10 mouse cellular contexts compared by ENCODE assay signal in genomic region chr3:132948298-132948795, GRCm38 (mm10). TPM values are rescaled to one million over a fixed set of nuclear protein-coding genes. Genes with fewer than 3 reads are reported as not detected.
DNase-seq lines count a peak whose midpoint lies in the region; ATAC-seq and TF ChIP-seq lines count a peak whose summit lies in the region.
"Had no signal": no experiment of that assay in that cellular context is flagged by ENCODE, and none has a peak within 500 bp of the region (broad histone marks: within the 10 kb centered on the region; RNA-seq: fewer than 3 reads in every experiment).

No protein-coding gene starts in this region.

- no peak overlapping the region; the same call in 1 of the 2 replicates for H3K4me3 ChIP-seq in heart, embryonic 16.5 days (ENCODE audit: low read length)
- H3K4me3 ChIP-seq in cortical plate, adult 2 months (ENCODE audit: insufficient read depth, low read length): 0 out of 2 replicates have a peak overlapping the region, but pooled peaks have one; percentile 17
- no peak overlapping the region for H3K4me3 ChIP-seq in hindbrain, embryonic 11.5 days (ENCODE audit: low read depth, low read length)

- DNase-seq in heart, postnatal 4 days: no peak
- peak; percentile 25 for DNase-seq in hindbrain, embryonic 11.5 days (ENCODE audit: low spot score)
- no peak for DNase-seq in right cerebral cortex, postnatal 14 days
- no peak for DNase-seq in right cerebral cortex, postnatal 25 days
- DNase-seq in urinary bladder, adult 18-20 months (ENCODE audit: low spot score in 2 of 2): no peak
- DNase-seq: gastrocnemius, adult 2 months had no signal

- no peak for TF ChIP-seq CTCF in cortical plate, adult 2 months (IDR thresholded peaks at IDR 0.05; ENCODE audit: extremely low read depth, insufficient read depth, low read length)

- TF ChIP-seq POLR2A in cortical plate, adult 2 months (IDR thresholded peaks at IDR 0.05; ENCODE audit: extremely low read depth, insufficient read depth, low read length): no peak

- no peaks in the 10 kb centered on the region for H3K9me3 ChIP-seq in heart, embryonic 16.5 days (replicated peaks; ENCODE audit: control insufficient read depth, low read length)
- no peaks in the 10 kb centered on the region for H3K9me3 ChIP-seq in hindbrain, embryonic 11.5 days (ENCODE audit: control insufficient read depth, low read length)
- H3K9me3 ChIP-seq: G1E had no signal

- no peak overlapping the region for H3K9ac ChIP-seq in heart, embryonic 16.5 days (ENCODE audit: low read length)
- no peak overlapping the region for H3K9ac ChIP-seq in hindbrain, embryonic 11.5 days (ENCODE audit: low read depth, low read length)

- H3K4me1 ChIP-seq in heart, embryonic 16.5 days (ENCODE audit: control insufficient read depth, insufficient read depth, low read length): peaks cover 11% of the 10 kb centered on the region
- H3K4me1 ChIP-seq in cortical plate, adult 2 months (ENCODE audit: control insufficient read depth, insufficient read depth, low read length): no peaks in the 10 kb centered on the region
- no peaks in the 10 kb centered on the region for H3K4me1 ChIP-seq in hindbrain, embryonic 11.5 days (replicated peaks; ENCODE audit: control insufficient read depth, insufficient read depth, low read length)

- H3K36me3 ChIP-seq in heart, embryonic 16.5 days (ENCODE audit: control insufficient read depth, insufficient read depth): no peaks in the 10 kb centered on the region
- no peaks in the 10 kb centered on the region for H3K36me3 ChIP-seq in hindbrain, embryonic 11.5 days (ENCODE audit: control insufficient read depth, insufficient read depth, low read length)
- H3K36me3 ChIP-seq: G1E had no signal

- 18% methylated on average over 7 of the region's 7 CpGs for WGBS in heart, embryonic 16.5 days
- WGBS in hindbrain, embryonic 11.5 days: 26% methylated on average over 7 of the region's 7 CpGs

- ATAC-seq in heart, embryonic 16.5 days (replicated peaks; ENCODE audit: extremely low read depth, insufficient read depth, low FRiP score): no peak
- ATAC-seq in hindbrain, embryonic 11.5 days (ENCODE audit: low FRiP score): no peak
- 0 out of 2 replicates have a peak, but pooled peaks have one; percentile 13 for ATAC-seq in megakaryocyte-erythroid progenitor cell, adult 5-6 weeks (replicated peaks; ENCODE audit: low FRiP score, low TSS enrichment, poor library complexity, severe bottlenecking)

- H3K4me2 ChIP-seq in heart, embryonic 16.5 days (ENCODE audit: low read depth, low read length): peak overlapping the region; percentile 100; the same call in 1 of the 2 replicates
- H3K4me2 ChIP-seq in hindbrain, embryonic 11.5 days (replicated peaks; ENCODE audit: low read depth, low read length): no peak overlapping the region

- no peak overlapping the region for H3K27ac ChIP-seq in heart, embryonic 16.5 days (ENCODE audit: low read length)
- H3K27ac ChIP-seq in cortical plate, adult 2 months (ENCODE audit: insufficient read depth, low read length): no peak overlapping the region
- no peak overlapping the region for H3K27ac ChIP-seq in hindbrain, embryonic 11.5 days (ENCODE audit: low read depth, low read length)
- H3K27ac ChIP-seq: gastrocnemius, adult 2 months had no signal

- no peaks in the 10 kb centered on the region for H3K27me3 ChIP-seq in heart, embryonic 16.5 days (ENCODE audit: control insufficient read depth, insufficient read depth, low read length)
- H3K27me3 ChIP-seq in hindbrain, embryonic 11.5 days (ENCODE audit: control insufficient read depth, insufficient read depth, low read length): peaks cover 9% of the 10 kb centered on the region

RNA-seq across cellular contexts. Expression of gene Npnt, which starts 1.7 kb away (rescaled TPM):
- polyA plus RNA-seq in heart, embryonic 16.5 days (2015; fragmentation: Nextera tagmentation; extraction: Ambion mirVana): 11.7 and 20.5 TPM in 2 replicates
- total RNA-seq in heart, postnatal 4 days (2021): 1 to 10 TPM; 4.5 to 5.5 TPM
- polyA plus RNA-seq in cortical plate, adult 2 months (2012; rRNA removed): 22.5 and 24.0 TPM in 2 replicates
- 11.4 and 16.3 TPM in 2 replicates for polyA plus RNA-seq in hindbrain, embryonic 11.5 days (2014; fragmentation: Nextera tagmentation; extraction: Ambion mirVana)
- not detected in 2 replicates for total RNA-seq in megakaryocyte-erythroid progenitor cell, adult 5-6 weeks (2014; fragmentation: Nextera tagmentation)
- total RNA-seq in megakaryocyte-erythroid progenitor cell, adult 5-6 weeks (2017): not detected in 2 replicates
- polyA plus RNA-seq: G1E had no signal
